Mouse (Mus musculus): ENCODE measurements around the gene Ddx1. TPM values are rescaled to one million over a fixed set of nuclear protein-coding genes. Genes with fewer than 3 reads are reported as not detected.

Gene Ddx1
- total and polyA plus RNA-seq, 3 experiments = 75.8 to 242 (median 117) TPM

DNA sequence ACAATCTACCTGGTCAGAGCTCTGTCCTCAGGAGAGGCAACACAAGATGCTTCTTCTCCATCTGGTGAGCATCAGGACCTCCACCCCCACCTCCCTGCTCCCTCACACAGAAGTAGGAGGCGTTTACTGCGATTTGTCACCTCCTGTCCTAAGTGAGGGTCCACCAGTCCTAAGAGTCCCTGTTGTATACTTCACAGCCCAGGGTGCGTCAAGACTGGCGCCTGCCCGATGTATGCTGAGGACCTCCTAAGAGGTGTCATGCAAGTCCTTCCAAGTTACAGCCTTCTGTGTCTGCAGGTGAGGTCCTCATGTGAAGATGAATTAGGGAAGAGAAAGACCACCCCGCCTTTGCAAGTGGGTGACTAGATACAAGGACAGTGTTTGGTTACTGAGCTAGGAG lies 48.4 kb downstream of the Ddx1 start:
- H3K27ac ChIP-seq (ENCODE audit: insufficient read depth, low read depth) = no peak overlapping the region
- H3K4me1 ChIP-seq (ENCODE audit: control insufficient read depth in 1 of 2, insufficient read depth in 2 of 2) = peaks cover 0 to 8% of the 10 kb centered on the region in 2 experiments; a peak in 2 of 4 replicates
- in situ Hi-C loops (cut with MboI; ENCODE audit: low pct_ligation_motif_present, low pct_unique_long_range_greater_than_20kb, low sequenced_read_pairs) (loop anchor here (25.0 kb wide), 1 partner anchor 413 kb away; no protein-coding TSS in a partner anchor), dilution Hi-C loops (cut with MboI; ENCODE audit: extremely low pct_ligation_motif_present, extremely low pct_unique_long_range_greater_than_20kb, low sequenced_read_pairs) (no loop called here)
- TF ChIP-seq ELF1 (IDR thresholded peaks at IDR 0.05; ENCODE audit: low read depth, low read length) (no peak), MAFK (IDR thresholded peaks at IDR 0.05; ENCODE audit: insufficient replicate concordance, low read length) (no peak), GABPA (IDR thresholded peaks at IDR 0.05; ENCODE audit: insufficient replicate concordance, low read depth, low read length) (no peak), CHD1 (IDR thresholded peaks at IDR 0.05; ENCODE audit: low read depth, low read length) (no peak), JUN (IDR thresholded peaks at IDR 0.05; ENCODE audit: insufficient read depth, low read depth, low read length) (no peak), EP300 (IDR thresholded peaks at IDR 0.05; ENCODE audit: low read length) (no peak), MAX (IDR thresholded peaks at IDR 0.05; ENCODE audit: low read length) (no peak), MAZ (IDR thresholded peaks at IDR 0.05; ENCODE audit: low read depth, low read length) (no peak), CHD2 (IDR thresholded peaks at IDR 0.05; ENCODE audit: low read length) (no peak)
- DNase-seq (ENCODE audit: extremely low read depth) = no peak
- no peak overlapping the region for H3K9ac ChIP-seq (ENCODE audit: insufficient read depth, low read depth)
- H3K4me2 ChIP-seq (ENCODE audit: insufficient read depth, low read depth, poor library complexity, severe bottlenecking) = no peak overlapping the region
- no peaks in the 10 kb centered on the region for H3K36me3 ChIP-seq (replicated peaks in 1 of 2; ENCODE audit: control insufficient read depth in 1 of 2, insufficient read depth in 1 of 2, low read length in 1 of 2)
- H3K9me3 ChIP-seq (replicated peaks; ENCODE audit: low read length) = no peaks in the 10 kb centered on the region
- no peaks in the 10 kb centered on the region for H3K27me3 ChIP-seq (replicated peaks)
- no peaks in the 10 kb centered on the region for H3K79me2 ChIP-seq (replicated peaks; ENCODE audit: control insufficient read depth, extremely low read depth, insufficient read depth, poor library complexity, severe bottlenecking)
- H3K4me3 ChIP-seq (replicated peaks in 1 of 3; ENCODE audit: low read depth in 2 of 3, low read length in 2 of 3, poor library complexity in 1 of 3) = no peak overlapping the region

DNA sequence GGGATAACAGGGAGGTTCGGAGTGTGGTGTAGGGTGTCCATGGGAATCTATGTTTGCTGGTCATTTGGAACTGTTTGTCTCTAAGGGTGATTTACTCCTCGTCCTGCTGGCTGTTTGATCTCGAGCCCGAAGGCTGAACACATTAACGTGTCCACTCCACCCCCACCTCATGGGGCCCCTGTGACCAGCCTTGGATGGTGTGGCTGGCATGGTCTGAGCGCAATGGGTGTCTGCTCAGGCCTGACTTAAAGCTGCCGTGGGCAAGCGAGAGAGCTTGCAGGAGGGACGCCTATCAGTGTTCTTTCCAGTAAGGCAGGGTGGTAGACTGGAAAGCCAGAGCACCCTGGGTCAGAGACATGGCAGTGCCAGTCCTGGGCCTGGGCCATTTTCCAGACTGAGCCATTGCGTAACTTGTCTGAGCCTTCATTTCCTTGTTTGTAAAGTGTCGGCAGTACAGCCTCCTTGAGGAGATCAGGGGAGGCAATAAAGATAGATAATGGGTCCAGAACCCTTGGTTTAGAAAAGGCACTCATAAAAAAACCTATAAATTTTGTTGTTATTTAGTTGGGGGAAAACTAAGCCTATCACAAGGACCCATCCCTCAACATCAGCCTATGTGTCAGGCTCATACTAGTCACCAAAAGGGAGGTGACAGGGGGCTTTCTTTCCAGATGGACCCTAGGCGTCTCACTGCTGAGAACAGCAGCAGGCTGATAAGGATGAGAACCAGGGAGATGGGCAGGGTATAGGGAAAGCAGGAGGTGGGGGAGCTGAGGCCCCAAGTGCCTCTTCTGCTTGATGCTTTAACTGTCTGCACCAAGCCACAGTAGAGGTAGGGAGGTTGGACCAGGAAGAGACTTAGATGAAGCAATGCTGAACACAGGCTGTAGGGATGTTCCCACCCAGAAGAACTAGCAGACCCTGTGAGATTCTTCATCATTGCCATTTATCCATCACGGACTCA lies 49.4 kb downstream of the Ddx1 start:
- Histone ChIP-seq H3K4me2 (ENCODE audit: insufficient read depth, low read depth, poor library complexity, severe bottlenecking) (no peak overlapping the region), H3K79me2 (replicated peaks; ENCODE audit: control insufficient read depth, extremely low read depth, insufficient read depth, poor library complexity, severe bottlenecking) (no peaks in the 10 kb centered on the region), H3K9me3 (replicated peaks; ENCODE audit: low read length) (no peaks in the 10 kb centered on the region), H3K27ac (ENCODE audit: insufficient read depth, low read depth) (no peak overlapping the region), H3K36me3 (replicated peaks in 1 of 2; ENCODE audit: control insufficient read depth in 1 of 2, insufficient read depth in 1 of 2, low read length in 1 of 2) (no peaks in the 10 kb centered on the region), H3K4me1 (ENCODE audit: control insufficient read depth in 1 of 2, insufficient read depth in 2 of 2) (peaks cover 0 to 8% of the 10 kb centered on the region in 2 experiments; a peak in 2 of 4 replicates), H3K9ac (ENCODE audit: insufficient read depth, low read depth) (no peak overlapping the region), H3K4me3 (replicated peaks in 1 of 3; ENCODE audit: low read depth in 2 of 3, low read length in 2 of 3, poor library complexity in 1 of 3) (no peak overlapping the region), H3K27me3 (replicated peaks) (no peaks in the 10 kb centered on the region)
- no peak for TF ChIP-seq BHLHE40 (IDR thresholded peaks at IDR 0.05; ENCODE audit: low read depth, low read length)
- no peak for TF ChIP-seq MAX (IDR thresholded peaks at IDR 0.05; ENCODE audit: low read length)
- no peak for TF ChIP-seq IRF4 (IDR thresholded peaks at IDR 0.05; ENCODE audit: low read depth, low read length)
- TF ChIP-seq KAT2A (IDR thresholded peaks at IDR 0.05; ENCODE audit: insufficient replicate concordance, low read length) = no peak
- no peak for TF ChIP-seq ZMIZ1 (IDR thresholded peaks at IDR 0.05; ENCODE audit: low read depth, low read length)
- no peak for TF ChIP-seq JUND (conservative IDR thresholded peaks at IDR 0.05; ENCODE audit: low read depth, low read length)
- no peak for TF ChIP-seq MAFK (IDR thresholded peaks at IDR 0.05; ENCODE audit: insufficient replicate concordance, low read length)
- TF ChIP-seq RAD21 (IDR thresholded peaks at IDR 0.05; ENCODE audit: low read depth, low read length) = no peak
- no peak for TF ChIP-seq CTCF (conservative IDR thresholded peaks at IDR 0.05 in 1 of 2, IDR thresholded peaks at IDR 0.05 in 1 of 2; ENCODE audit: low read depth in 2 of 2, low read length in 2 of 2)
- no peak for TF ChIP-seq ZKSCAN1 (IDR thresholded peaks at IDR 0.05; ENCODE audit: borderline replicate concordance, low read depth, low read length)
- TF ChIP-seq ZC3H11A (IDR thresholded peaks at IDR 0.05; ENCODE audit: low read depth, low read length) = no peak
- TF ChIP-seq MAZ (IDR thresholded peaks at IDR 0.05; ENCODE audit: low read depth, low read length) = no peak
- TF ChIP-seq USF2 (conservative IDR thresholded peaks at IDR 0.05; ENCODE audit: low read depth, low read length) = no peak
- no peak for TF ChIP-seq RCOR1 (conservative IDR thresholded peaks at IDR 0.05; ENCODE audit: low read depth, low read length)
- no peak for TF ChIP-seq SMC3 (IDR thresholded peaks at IDR 0.05; ENCODE audit: low read depth, low read length)
- no peak for TF ChIP-seq CHD1 (IDR thresholded peaks at IDR 0.05; ENCODE audit: low read depth, low read length)
- no peak for TF ChIP-seq EP300 (IDR thresholded peaks at IDR 0.05; ENCODE audit: low read length)
- no peak for TF ChIP-seq NRF1 (IDR thresholded peaks at IDR 0.05; ENCODE audit: low read depth, low read length)
- TF ChIP-seq MYC (IDR thresholded peaks at IDR 0.05; ENCODE audit: low read depth, low read length) = no peak
- in situ Hi-C loops (cut with MboI; ENCODE audit: low pct_ligation_motif_present, low pct_unique_long_range_greater_than_20kb, low sequenced_read_pairs) (loop anchor here (25.0 kb wide), 1 partner anchor 412 kb away; no protein-coding TSS in a partner anchor), dilution Hi-C loops (cut with MboI; ENCODE audit: extremely low pct_ligation_motif_present, extremely low pct_unique_long_range_greater_than_20kb, low sequenced_read_pairs) (no loop called here)
- no peak for DNase-seq (ENCODE audit: extremely low read depth)

Data from CH12.LX (cell line).